ENCODE assay signal across 8 mouse cellular contexts in genomic region chr17:28007857-28008564, GRCm38 (mm10).
DNase-seq lines count a peak whose midpoint lies in the region; ATAC-seq lines count a peak whose summit lies in the region.

No protein-coding gene starts in this region.

- peaks cover 53% of the 10 kb centered on the region for H3K4me1 ChIP-seq in intestine, embryonic 15.5 days (replicated peaks)

- ATAC-seq in intestine, embryonic 15.5 days: peak; percentile 61

- peak; percentile 38 to 44 for DNase-seq in spleen, postnatal 10 days (ENCODE audit: low spot score in 2 of 2)
- no peak for DNase-seq in spleen, adult 12 weeks (ENCODE audit: low spot score)
- peak; percentile 76 for DNase-seq in gastrocnemius, postnatal 25 days
- DNase-seq in lung, postnatal 14 days: peak; percentile 62
- DNase-seq in splenic B cell, adult 2 months (ENCODE audit: low read depth, low spot score): peak; percentile 26
- DNase-seq in right cerebral cortex, adult 18-20 months: no peak
- no peak for DNase-seq in adrenal gland, postnatal 25 days

- no peaks in the 10 kb centered on the region; the same call in 1 of the 2 replicates for H3K27me3 ChIP-seq in intestine, embryonic 15.5 days (replicated peaks)
- H3K27me3 ChIP-seq in splenic B cell, adult 2 months (ENCODE audit: control insufficient read depth, insufficient read depth, low read length, poor library complexity, severe bottlenecking): no peaks in the 10 kb centered on the region

- H3K36me3 ChIP-seq in intestine, embryonic 15.5 days: no peaks in the 10 kb centered on the region
- no peaks in the 10 kb centered on the region for H3K36me3 ChIP-seq in splenic B cell, adult 2 months (ENCODE audit: control insufficient read depth, insufficient read depth, low read length, poor library complexity, severe bottlenecking)

- peak overlapping the region; percentile 86 for H3K27ac ChIP-seq in intestine, embryonic 15.5 days

- peak overlapping the region; percentile 62 for H3K4me2 ChIP-seq in intestine, embryonic 15.5 days (replicated peaks)

- H3K9me3 ChIP-seq in intestine, embryonic 15.5 days: no peaks in the 10 kb centered on the region

- H3K4me3 ChIP-seq in intestine, embryonic 15.5 days (replicated peaks): peak overlapping the region; percentile 29

- 29% methylated on average over 27 of the region's 27 CpGs for WGBS in intestine, embryonic 15.5 days

- peak overlapping the region; percentile 39 for H3K9ac ChIP-seq in intestine, embryonic 15.5 days

Comparison
In these comparisons a context has a peak if more than half of its experiments do, and no peak if none do; other contexts are left out.
1. DNase-seq: peak in spleen, postnatal 10 days (2 of 2), gastrocnemius, postnatal 25 days (single experiment), lung, postnatal 14 days (single experiment) and splenic B cell, adult 2 months (single experiment); none in spleen, adult 12 weeks (single experiment), right cerebral cortex, adult 18-20 months (single experiment) and adrenal gland, postnatal 25 days (single experiment).